12 mouse cellular contexts compared by ENCODE assay signal in genomic region chr2:24976960-24977359, GRCm38 (mm10). TPM values are rescaled to one million over a fixed set of nuclear protein-coding genes. Genes with fewer than 3 reads are reported as not detected.
DNase-seq lines count a peak whose midpoint lies in the region; ATAC-seq lines count a peak whose summit lies in the region.
"Had no signal": no experiment of that assay in that cellular context is flagged by ENCODE, and none has a peak within 500 bp of the region (broad histone marks: within the 10 kb centered on the region; RNA-seq: fewer than 3 reads in every experiment).

No protein-coding gene starts in this region.

- H3K36me3 ChIP-seq in liver, embryonic 11.5 days (ENCODE audit: control insufficient read depth, insufficient read depth, low read length), result peaks cover 6% of the 10 kb centered on the region; the same call in 1 of the 2 replicates

- peak overlapping the region; percentile 76 for H3K4me3 ChIP-seq in liver, embryonic 11.5 days (ENCODE audit: low read depth, low read length)

- no peak for ATAC-seq in CD4-positive, CD25-positive, alpha-beta regulatory T cell, adult 4 months
- ATAC-seq in liver, embryonic 11.5 days (replicated peaks; ENCODE audit: low FRiP score), result peak; percentile 52
- ATAC-seq in megakaryocyte, adult 5-6 weeks (ENCODE audit: poor library complexity, severe bottlenecking), result peak; percentile 53

- DNase-seq in CD4-positive, CD25-positive, alpha-beta regulatory T cell, adult 2 months (ENCODE audit: low read depth, low spot score), result peak; percentile 12
- DNase-seq in CD4-positive helper T cell, adult 2 months (ENCODE audit: low read depth, low spot score), result peak; percentile 15
- DNase-seq in liver, embryonic 11.5 days (ENCODE audit: low spot score), result no peak
- DNase-seq in adrenal gland, postnatal 36 days, result no peak
- DNase-seq in right cerebral cortex, adult 2 months (ENCODE audit: low spot score in 2 of 2), result no peak
- DNase-seq in layer of hippocampus, adult 11-12 months (ENCODE audit: low spot score), result no peak
- DNase-seq: gastrocnemius, postnatal 25 days; kidney, adult 18-20 months; right cerebral cortex, postnatal 4 days had no signal

- peak overlapping the region; percentile 91 for H3K27ac ChIP-seq in liver, embryonic 11.5 days (ENCODE audit: low read depth, low read length)

- H3K9ac ChIP-seq in liver, embryonic 11.5 days (ENCODE audit: low read depth, low read length), result peak overlapping the region; percentile 64

- WGBS in liver, embryonic 11.5 days, result 53% methylated on average over 5 of the region's 5 CpGs

- no peaks in the 10 kb centered on the region for H3K9me3 ChIP-seq in liver, embryonic 11.5 days (ENCODE audit: control insufficient read depth, low read length)
- H3K9me3 ChIP-seq: limb, embryonic 10.5 days had no signal

- H3K27me3 ChIP-seq in liver, embryonic 11.5 days (replicated peaks; ENCODE audit: control insufficient read depth, insufficient read depth, low read length), result no peaks in the 10 kb centered on the region

- H3K4me2 ChIP-seq in liver, embryonic 11.5 days, result peak overlapping the region; percentile 99

- H3K4me1 ChIP-seq in liver, embryonic 11.5 days (replicated peaks; ENCODE audit: control insufficient read depth, insufficient read depth, low read length), result peaks cover 9% of the 10 kb centered on the region

RNA-seq across cellular contexts. Expression of gene Pnpla7, which starts 1.1 kb away (rescaled TPM):
- polyA plus RNA-seq in CD4-positive, CD25-positive, alpha-beta regulatory T cell, adult 4 months (2017; shearing (Covaris generic)), result 100 to 1,000 TPM in 1 of 2 experiments, 10 to 100 TPM in 1; 65.8 to 117 TPM
- polyA plus RNA-seq in liver, embryonic 11.5 days (2014; fragmentation: Nextera tagmentation; extraction: Ambion mirVana), result 24.7 TPM in 2 replicates
- total RNA-seq in megakaryocyte, adult 5-6 weeks (2015), result 43.7 and 55.6 TPM in 2 replicates
- 38.3 and 38.5 TPM in 2 replicates for total RNA-seq in megakaryocyte, adult 5-6 weeks (2017)
- total RNA-seq in adrenal gland, postnatal 36 days (2021), result 10 to 100 TPM; 38.5 to 66.3 TPM

RNA-seq across cellular contexts. Expression of gene Mrpl41, which starts 2.1 kb away (rescaled TPM):
- 10 to 100 TPM; 91.6 to 98.5 TPM for polyA plus RNA-seq in CD4-positive, CD25-positive, alpha-beta regulatory T cell, adult 4 months (2017; shearing (Covaris generic))
- polyA plus RNA-seq in liver, embryonic 11.5 days (2014; fragmentation: Nextera tagmentation; extraction: Ambion mirVana), result 149 and 158 TPM in 2 replicates
- 38.3 and 46.3 TPM in 2 replicates for total RNA-seq in megakaryocyte, adult 5-6 weeks (2015)
- total RNA-seq in megakaryocyte, adult 5-6 weeks (2017), result 69.8 and 73.4 TPM in 2 replicates
- 100 to 1,000 TPM in 1 of 2 experiments, 10 to 100 TPM in 1; 90.9 to 115 TPM for total RNA-seq in adrenal gland, postnatal 36 days (2021)

RNA-seq across cellular contexts. Expression of gene Dph7, which starts 14.8 kb away (rescaled TPM):
- polyA plus RNA-seq in CD4-positive, CD25-positive, alpha-beta regulatory T cell, adult 4 months (2017; shearing (Covaris generic)), result 10 to 100 TPM; 34.2 to 42.6 TPM
- 22.9 and 25.2 TPM in 2 replicates for polyA plus RNA-seq in liver, embryonic 11.5 days (2014; fragmentation: Nextera tagmentation; extraction: Ambion mirVana)
- 6.7 and 9.4 TPM in 2 replicates for total RNA-seq in megakaryocyte, adult 5-6 weeks (2015)
- total RNA-seq in megakaryocyte, adult 5-6 weeks (2017), result 6.7 and 8.8 TPM in 2 replicates
- total RNA-seq in adrenal gland, postnatal 36 days (2021), result 10 to 100 TPM in 1 of 2 experiments, 1 to 10 TPM in 1; 4.6 to 13.2 TPM

RNA-seq across cellular contexts. Expression of gene Zmynd19, which starts 27.4 kb away (rescaled TPM):
- 1 to 10 TPM in 1 of 2 experiments, under 1 TPM in 1; 0.89 to 1.4 TPM for polyA plus RNA-seq in CD4-positive, CD25-positive, alpha-beta regulatory T cell, adult 4 months (2017; shearing (Covaris generic))
- 46.0 and 47.3 TPM in 2 replicates for polyA plus RNA-seq in liver, embryonic 11.5 days (2014; fragmentation: Nextera tagmentation; extraction: Ambion mirVana)
- total RNA-seq in megakaryocyte, adult 5-6 weeks (2015), result 6.0 and 6.4 TPM in 2 replicates
- 17.4 TPM in 2 replicates for total RNA-seq in megakaryocyte, adult 5-6 weeks (2017)
- 10 to 100 TPM; 25.2 to 29.5 TPM for total RNA-seq in adrenal gland, postnatal 36 days (2021)

RNA-seq across cellular contexts. Expression of gene Arrdc1, which starts 41.9 kb away (rescaled TPM):
- 100 to 1,000 TPM; 223 to 311 TPM for polyA plus RNA-seq in CD4-positive, CD25-positive, alpha-beta regulatory T cell, adult 4 months (2017; shearing (Covaris generic))
- 29.8 and 35.2 TPM in 2 replicates for polyA plus RNA-seq in liver, embryonic 11.5 days (2014; fragmentation: Nextera tagmentation; extraction: Ambion mirVana)
- 47.2 and 53.9 TPM in 2 replicates for total RNA-seq in megakaryocyte, adult 5-6 weeks (2015)
- 106 and 108 TPM in 2 replicates for total RNA-seq in megakaryocyte, adult 5-6 weeks (2017)
- total RNA-seq in adrenal gland, postnatal 36 days (2021), result 10 to 100 TPM in 1 of 2 experiments, 1 to 10 TPM in 1; 9.7 to 15.0 TPM

Comparison
In these comparisons a context has a peak if more than half of its experiments do, and no peak if none do; other contexts are left out.
1. DNase-seq: peak in CD4-positive, CD25-positive, alpha-beta regulatory T cell, adult 2 months (single experiment) and CD4-positive helper T cell, adult 2 months (single experiment); none in liver, embryonic 11.5 days (single experiment), adrenal gland, postnatal 36 days (0 of 2), right cerebral cortex, adult 2 months (0 of 2) and layer of hippocampus, adult 11-12 months (single experiment).